Mouse (Mus musculus): Measurements from ENCODE around the gene Ercc2.

DNA sequence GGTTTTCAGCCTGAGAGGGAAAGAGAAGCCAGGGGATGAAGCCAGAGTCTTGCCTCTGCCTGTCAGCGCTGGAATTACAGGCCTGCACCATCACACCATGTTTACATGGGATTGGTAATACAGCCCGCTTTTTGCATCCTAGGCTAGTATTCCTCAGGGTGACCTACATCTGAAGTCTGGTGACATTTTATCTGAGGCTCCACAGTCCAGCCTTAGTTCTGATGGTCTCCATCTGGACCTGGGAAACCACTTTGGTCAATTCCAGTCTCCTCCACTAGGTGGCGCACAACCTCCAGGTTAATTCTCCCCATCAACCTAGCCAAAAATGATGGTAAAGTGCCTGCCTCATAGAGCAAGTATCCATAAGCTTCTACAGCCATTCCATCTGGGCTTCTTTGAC, 61.5 kb downstream of the Ercc2 start:
- TF ChIP-seq CTCF (IDR thresholded peaks at IDR 0.05; ENCODE audit: low read depth, low read length) (peak; percentile 95), GATA1 (IDR thresholded peaks at IDR 0.05; ENCODE audit: borderline replicate concordance, low read length) (no peak), GATA2 (IDR thresholded peaks at IDR 0.05; ENCODE audit: borderline replicate concordance, low read depth, low read length) (no peak), POLR2AphosphoS5 (IDR thresholded peaks at IDR 0.05; ENCODE audit: insufficient replicate concordance, low read depth, low read length) (no peak), TAL1 (conservative IDR thresholded peaks at IDR 0.05; ENCODE audit: low read depth, low read length) (no peak)

Data from G1E (cell line).